Mouse (Mus musculus): ENCODE measurements around the gene Cd83.

Gene Cd83

DNA sequence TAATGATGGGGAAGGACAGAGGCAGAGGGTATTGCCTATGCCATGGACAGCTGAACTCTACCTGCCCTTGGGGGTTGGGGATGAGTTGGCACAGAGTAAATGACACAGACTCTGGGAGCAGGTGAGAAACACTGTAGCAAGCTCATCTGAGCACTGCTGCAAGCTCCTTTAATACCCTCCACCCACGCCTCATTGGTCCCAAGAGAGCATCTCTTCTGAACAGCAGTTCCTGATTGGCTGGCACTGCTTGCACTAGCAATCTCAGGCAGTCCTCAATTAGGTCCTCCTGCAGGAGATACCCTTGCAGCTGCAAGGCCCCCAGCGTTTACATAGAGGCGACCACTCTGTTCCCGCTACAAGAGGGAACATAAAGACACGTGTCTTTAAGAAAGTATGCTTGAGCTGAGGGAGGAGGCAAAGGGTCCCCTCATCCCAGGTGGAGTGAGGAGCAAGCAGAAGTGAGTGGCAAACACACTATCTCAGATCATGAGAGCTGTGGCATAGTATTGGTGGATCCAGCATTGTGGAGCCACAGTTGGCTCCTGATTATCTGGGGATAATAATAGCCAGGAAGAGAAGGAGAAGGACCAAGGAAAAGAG is 20.7 kb downstream of the Cd83 start:
- DNase-seq (ENCODE audit: extremely low read depth, insufficient read length, low spot score) = no peak

DNA sequence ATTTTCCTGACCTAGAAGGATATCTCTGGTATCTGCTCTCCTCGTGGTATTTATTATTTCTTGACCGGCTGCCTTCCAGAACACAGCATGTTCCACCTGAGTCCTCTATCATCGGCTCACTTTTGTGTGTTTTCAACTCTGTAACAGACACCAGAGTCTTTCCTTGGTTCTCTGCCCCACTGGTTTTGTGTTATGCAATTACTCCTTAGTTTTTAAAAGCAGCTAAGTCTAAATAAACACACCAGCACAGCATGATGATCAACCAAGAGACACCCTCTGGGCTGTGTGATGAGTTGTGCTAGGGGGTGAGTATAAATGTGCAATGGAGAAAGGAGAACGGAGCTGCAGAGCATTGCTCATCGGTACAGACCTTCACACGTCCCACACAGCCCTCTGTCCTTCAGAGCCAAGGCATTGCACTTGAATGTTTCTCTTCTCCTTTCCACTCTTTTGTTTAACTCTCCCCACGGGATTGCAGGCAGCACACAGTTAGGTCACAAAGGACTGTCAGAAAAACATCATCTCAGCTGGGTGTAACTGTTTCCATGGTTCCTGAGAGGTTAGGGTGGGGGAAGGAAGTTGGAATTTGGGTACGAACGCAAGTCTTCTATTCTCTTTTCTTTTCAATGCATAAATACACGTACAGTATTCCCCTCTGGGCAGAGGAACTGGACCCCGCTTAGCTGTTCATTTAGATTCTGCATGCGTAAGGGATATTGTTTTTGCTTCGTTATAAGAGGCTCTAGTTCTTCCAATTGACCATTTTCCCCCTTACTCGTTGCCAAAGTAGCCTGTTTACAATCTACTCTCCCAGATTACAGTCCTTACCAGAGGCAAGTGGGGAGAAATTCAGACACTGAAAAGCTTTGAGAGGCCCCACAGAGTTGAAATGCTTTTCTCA is 22.0 kb downstream of the Cd83 start:
- no peak for DNase-seq (ENCODE audit: extremely low read depth, insufficient read length, low spot score)

DNA sequence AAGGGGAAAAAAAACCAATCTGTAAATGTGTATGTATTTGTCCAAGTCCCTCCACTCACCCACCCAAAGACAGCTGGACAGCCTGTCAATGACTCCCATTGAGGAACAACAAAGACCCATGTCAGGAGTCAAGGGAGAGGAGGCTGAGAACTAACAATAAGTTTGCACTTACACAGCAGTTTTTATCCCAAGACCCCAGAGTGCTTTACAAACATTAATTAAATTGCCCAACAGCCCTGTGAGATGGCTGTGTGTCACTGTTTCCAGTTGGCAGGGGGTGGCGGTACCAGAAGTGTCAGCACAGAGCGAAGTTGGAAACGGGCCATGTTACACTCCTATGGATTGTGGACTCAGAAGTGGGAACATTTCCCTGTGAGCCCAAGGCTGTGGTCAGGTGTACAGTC is 22.7 kb downstream of the Cd83 start:
- DNase-seq (ENCODE audit: extremely low read depth, insufficient read length, low spot score) = no peak

DNA sequence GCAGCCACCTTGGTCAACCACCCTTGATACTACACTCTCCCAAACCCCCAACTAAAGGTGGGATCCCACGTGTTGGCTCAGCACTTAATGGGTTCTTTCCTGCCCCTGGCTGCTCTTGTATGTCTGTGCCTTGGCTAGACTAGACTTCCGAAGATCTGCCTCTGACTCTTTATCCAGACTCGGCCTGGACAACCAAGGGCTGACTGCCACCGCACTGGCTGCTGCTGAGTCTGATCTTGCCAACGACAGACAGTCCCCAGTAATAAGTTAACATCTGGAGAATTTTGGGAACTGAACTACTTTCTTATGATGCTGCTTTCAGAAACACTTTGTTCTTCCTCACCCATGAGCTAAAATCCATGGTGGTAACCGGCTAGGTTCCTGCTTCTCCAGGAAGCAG is 26.0 kb downstream of the Cd83 start:
- DNase-seq (ENCODE audit: extremely low read depth, insufficient read length, low spot score) = no peak

DNA sequence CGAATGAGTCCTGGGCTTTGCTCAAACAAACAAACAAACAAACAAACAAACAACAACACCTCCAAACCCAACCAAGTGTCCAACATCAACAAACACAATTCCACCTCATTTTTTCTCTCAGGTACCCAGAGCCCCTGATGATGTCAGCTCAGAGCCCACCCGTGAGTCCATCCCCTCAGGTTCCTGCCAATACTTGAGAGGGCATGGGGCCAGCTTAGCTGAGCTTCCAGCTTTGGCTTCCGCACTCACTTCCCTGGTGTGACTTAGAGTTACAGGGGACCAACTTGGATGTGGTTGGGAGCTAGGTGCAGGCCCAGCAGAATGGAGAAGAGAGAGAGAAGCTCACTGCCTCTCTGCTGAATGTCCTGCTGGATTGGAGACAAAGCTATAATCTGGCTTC is 27.3 kb downstream of the Cd83 start:
- DNase-seq (ENCODE audit: extremely low read depth, insufficient read length, low spot score) = no peak

DNA sequence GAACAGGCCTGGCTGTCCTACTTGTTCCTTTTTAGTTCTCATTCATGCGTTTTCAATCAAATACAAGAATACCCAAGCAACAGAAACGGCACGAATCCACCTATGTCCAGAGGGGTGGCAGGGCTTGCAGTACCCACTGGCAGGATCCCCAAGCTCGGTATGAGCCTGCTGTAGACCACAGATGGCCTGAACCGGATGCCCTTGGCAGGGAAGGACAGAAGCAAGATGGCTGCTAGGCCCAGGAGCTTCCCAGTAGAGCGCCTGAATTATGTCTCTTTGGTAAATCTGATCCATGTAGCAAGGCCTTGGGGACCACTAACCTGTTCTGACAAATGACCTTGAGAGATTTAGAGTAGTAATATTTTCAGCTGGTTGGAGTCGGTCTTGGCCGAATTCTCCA is 28.9 kb downstream of the Cd83 start:
- no peak for DNase-seq (ENCODE audit: extremely low read depth, insufficient read length, low spot score)

GRCm38 (mm10) chr13:43817461-43817860 is 32.9 kb downstream of the Cd83 start:
- DNase-seq (ENCODE audit: extremely low read depth, insufficient read length, low spot score) = no peak

DNA sequence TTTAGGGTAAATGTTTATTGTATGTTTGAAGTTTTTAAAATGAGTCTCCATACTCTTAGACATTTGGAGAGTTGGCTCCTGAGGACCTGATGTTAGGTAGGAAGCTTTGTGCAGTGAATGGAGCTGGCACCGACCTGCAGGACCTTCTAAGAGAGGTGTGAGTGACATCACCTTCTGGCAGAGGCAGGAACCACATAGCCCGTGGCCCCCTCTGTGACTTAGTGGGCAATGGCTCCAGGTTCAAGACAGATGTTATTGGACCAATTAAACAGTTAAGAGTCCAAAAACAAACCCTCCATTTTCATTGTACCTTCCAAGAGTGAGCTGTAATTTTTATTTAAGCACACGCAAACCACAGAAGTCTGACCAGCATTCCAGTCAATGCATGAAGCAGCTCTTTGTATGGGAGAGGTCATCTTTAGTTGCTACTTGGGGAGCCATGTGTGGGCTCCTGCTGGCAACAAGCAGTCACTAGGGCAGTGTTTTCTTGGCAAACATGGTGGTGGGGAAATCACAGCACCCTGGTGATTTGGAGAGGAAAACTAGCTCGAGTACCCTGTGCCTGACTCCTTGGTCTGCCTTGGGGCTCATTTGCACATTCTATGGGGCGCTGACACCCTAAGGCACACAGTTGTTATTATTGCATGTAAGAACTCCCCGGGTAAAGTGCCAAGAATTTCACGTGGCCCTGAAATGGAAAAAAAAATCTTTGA is 33.9 kb downstream of the Cd83 start:
- no peak for DNase-seq (ENCODE audit: extremely low read depth, insufficient read length, low spot score)

DNA sequence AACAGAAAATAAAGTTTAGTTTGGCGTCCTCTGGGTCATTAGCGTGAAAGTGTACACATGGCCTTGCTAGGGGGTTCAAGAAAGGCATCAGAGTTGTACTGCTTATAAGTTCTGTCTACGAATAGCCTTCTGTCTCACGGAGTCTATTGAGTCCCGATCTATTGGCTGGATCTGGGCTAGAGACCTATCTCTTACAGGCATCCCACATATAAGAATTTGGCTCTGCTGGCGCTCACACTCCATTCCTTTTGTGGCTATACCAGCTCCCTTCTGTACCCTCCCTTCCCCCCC is 34.4 kb downstream of the Cd83 start:
- no peak for DNase-seq (ENCODE audit: extremely low read depth, insufficient read length, low spot score)

GRCm38 (mm10) chr13:43820071-43820470 is 35.5 kb downstream of the Cd83 start:
- DNase-seq (ENCODE audit: extremely low read depth, insufficient read length, low spot score) = no peak

- no peak for DNase-seq (ENCODE audit: extremely low read depth, insufficient read length, low spot score)
Observed at GRCm38 (mm10) chr13:43822306-43822705, 37.7 kb downstream of the Cd83 start.

DNA sequence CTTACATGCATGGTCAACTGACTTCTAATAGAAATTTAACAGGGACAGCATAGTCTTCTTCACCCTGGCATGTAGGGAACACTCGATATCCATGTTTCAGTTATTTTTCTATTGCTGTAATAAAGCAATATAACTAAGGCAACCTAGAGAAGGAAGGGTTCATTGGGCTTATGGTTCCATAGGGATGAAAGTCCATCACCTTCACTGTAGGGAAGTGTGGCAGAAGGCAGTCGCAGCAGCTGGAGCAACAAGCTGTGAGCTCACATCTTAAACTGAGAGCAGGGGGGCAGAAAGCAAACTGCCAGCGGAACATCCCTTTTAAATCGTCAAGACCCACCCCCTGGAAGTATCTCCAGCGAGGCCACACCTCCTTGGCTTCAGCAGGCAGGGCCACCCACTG is 44.1 kb downstream of the Cd83 start:
- no peak for DNase-seq (ENCODE audit: extremely low read depth, insufficient read length, low spot score)

- DNase-seq (ENCODE audit: extremely low read depth, insufficient read length, low spot score) = no peak
Observed at GRCm38 (mm10) chr13:43830892-43831673, 46.5 kb downstream of the Cd83 start.

- no peak for DNase-seq (ENCODE audit: extremely low read depth, insufficient read length, low spot score)
Observed at GRCm38 (mm10) chr13:43832731-43833130, 48.2 kb downstream of the Cd83 start.

DNA sequence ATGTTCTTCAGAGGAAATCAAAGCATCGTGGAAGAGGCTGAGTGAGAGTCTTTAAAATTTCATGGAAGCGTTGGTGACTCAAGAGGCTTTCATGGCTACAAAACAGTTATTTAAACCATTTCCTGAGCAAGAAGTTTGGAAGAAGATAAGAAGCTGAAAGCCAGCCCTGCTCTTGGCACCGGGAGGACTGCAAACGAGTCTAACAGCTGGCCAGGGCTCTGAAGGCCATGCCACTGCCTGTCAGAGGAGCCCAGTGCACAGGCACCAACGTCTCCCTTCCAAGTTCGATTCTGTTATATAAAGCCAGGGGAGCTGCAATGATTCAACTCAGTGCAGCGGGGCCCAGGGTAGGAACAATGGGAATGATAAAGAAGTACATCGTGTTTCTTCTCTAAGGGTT is 51.8 kb downstream of the Cd83 start:
- no peak for DNase-seq (ENCODE audit: extremely low read depth, insufficient read length, low spot score)

- DNase-seq (ENCODE audit: extremely low read depth, insufficient read length, low spot score) = no peak
Observed at GRCm38 (mm10) chr13:43837812-43838211, 53.2 kb downstream of the Cd83 start.

- no peak for DNase-seq (ENCODE audit: extremely low read depth, insufficient read length, low spot score)
Observed at GRCm38 (mm10) chr13:43845151-43845550, 60.6 kb downstream of the Cd83 start.

GRCm38 (mm10) chr13:43847186-43847585 is 62.6 kb downstream of the Cd83 start:
- no peak for DNase-seq (ENCODE audit: extremely low read depth, insufficient read length, low spot score)

DNA sequence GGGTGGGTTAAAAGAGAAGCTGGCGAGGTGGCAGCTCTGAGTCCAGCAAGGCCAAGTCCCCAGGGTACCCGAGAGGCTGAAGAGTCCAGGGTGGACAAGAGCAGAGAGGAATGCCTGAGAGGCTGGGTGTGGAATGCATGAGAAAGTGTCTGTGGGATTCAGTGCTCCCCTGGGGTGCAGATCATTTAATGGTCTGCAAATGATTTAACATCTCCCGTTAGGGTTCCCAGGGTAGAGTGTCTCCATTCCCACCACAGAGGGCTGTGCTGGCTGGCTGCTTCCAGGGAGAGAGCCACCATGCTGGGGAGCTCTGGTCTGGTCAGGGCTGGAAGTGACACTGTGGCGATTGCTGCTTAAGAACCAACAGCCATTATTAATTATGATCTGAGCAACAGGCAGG is 65.2 kb downstream of the Cd83 start:
- DNase-seq (ENCODE audit: extremely low read depth, insufficient read length, low spot score) = no peak

DNA sequence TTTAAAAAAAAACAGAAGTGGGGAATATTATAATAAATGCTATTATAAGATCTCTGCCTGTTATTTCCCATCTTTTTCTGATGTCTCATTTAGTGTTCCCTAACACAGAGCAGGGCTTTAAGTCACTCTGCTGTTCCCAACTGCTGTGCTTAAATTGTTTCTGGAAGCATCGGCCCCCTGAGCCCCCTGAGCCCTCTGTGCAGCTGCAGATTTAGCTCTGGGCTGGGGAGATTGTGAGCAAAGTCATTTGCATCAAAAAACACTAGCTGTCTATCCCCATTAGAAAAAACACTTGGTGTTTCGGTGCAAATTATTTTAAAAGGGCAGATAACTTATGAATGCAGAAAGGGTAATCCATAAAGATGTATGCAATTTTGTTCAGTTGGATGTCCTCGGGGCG is 66.5 kb downstream of the Cd83 start:
- DNase-seq (ENCODE audit: extremely low read depth, insufficient read length, low spot score) = no peak

All from 3134 (cell line).